Mouse (Mus musculus): ENCODE measurements around the gene Mtif3. TPM values are rescaled to one million over a fixed set of nuclear protein-coding genes. Genes with fewer than 3 reads are reported as not detected.

Gene Mtif3
- total and polyA plus RNA-seq, 2 experiments from 2014 or later = 11.7 to 21.1 TPM

GRCm38 (mm10) chr5:146905486-146906172 is 58.0 kb downstream of the Mtif3 start:
- peak; percentile 93 for DNase-seq (ENCODE audit: low spot score)
- H3K27ac ChIP-seq = no peak overlapping the region
- no peaks in the 10 kb centered on the region for H3K9me3 ChIP-seq (ENCODE audit: low read length)
- H3K9ac ChIP-seq (replicated peaks; ENCODE audit: low read length) = no peak overlapping the region
- ATAC-seq = peak; percentile 59
- TF ChIP-seq CTCF (IDR thresholded peaks at IDR 0.05; ENCODE audit: low read depth) = peak; percentile 92
- 28% methylated on average over 14 of the region's 14 CpGs for WGBS
- H3K4me1 ChIP-seq (ENCODE audit: insufficient read depth, low read length) = 0 out of 2 replicates have a peak, but pooled peaks cover 3% of the 10 kb centered on the region
- H3K4me3 ChIP-seq (ENCODE audit: low read length) = no peak overlapping the region
- no peaks in the 10 kb centered on the region for H3K36me3 ChIP-seq (ENCODE audit: insufficient read depth, low read length)
- H3K27me3 ChIP-seq (ENCODE audit: insufficient read depth, low read length) = no peaks in the 10 kb centered on the region
- H3K4me2 ChIP-seq (ENCODE audit: low read depth, low read length) = peak overlapping the region; percentile 40; the same call in 1 of the 2 replicates

- WGBS = 35% methylated on average over 8 of the region's 8 CpGs
- ATAC-seq = peak; percentile 79
- TF ChIP-seq CTCF (IDR thresholded peaks at IDR 0.05; ENCODE audit: low read depth) = peak; percentile 92
Observed at GRCm38 (mm10) chr5:146904404-146904803, 59.2 kb downstream of the Mtif3 start.

More at GRCm38 (mm10) chr5:146904404-146904803, 59.2 kb downstream of the Mtif3 start:
- Histone ChIP-seq H3K9ac (replicated peaks; ENCODE audit: low read length) (no peak overlapping the region), H3K36me3 (ENCODE audit: insufficient read depth, low read length) (no peaks in the 10 kb centered on the region), H3K27me3 (ENCODE audit: insufficient read depth, low read length) (no peaks in the 10 kb centered on the region), H3K4me3 (ENCODE audit: low read length) (no peak overlapping the region), H3K4me2 (ENCODE audit: low read depth, low read length) (no peak overlapping the region), H3K27ac (no peak overlapping the region), H3K4me1 (ENCODE audit: insufficient read depth, low read length) (0 out of 2 replicates have a peak, but pooled peaks cover 3% of the 10 kb centered on the region), H3K9me3 (ENCODE audit: low read length) (no peaks in the 10 kb centered on the region)
- DNase-seq (ENCODE audit: low spot score) = peak; percentile 92

Other genes starting within 250 kb of the Mtif3 start
- 15.5 and 20.7 TPM in 2 replicates for gene Usp12, start 168.8 kb downstream of the Mtif3 start, total RNA-seq (2014; rRNA removed)
- gene Usp12, start 168.8 kb downstream of the Mtif3 start, polyA plus RNA-seq (2015; fragmentation: Nextera tagmentation; extraction: Ambion mirVana) = 13.2 TPM in 2 replicates
- 148 and 151 TPM in 2 replicates for gene Rpl21, start 130.9 kb downstream of the Mtif3 start, total RNA-seq (2014; rRNA removed)
- 346 and 347 TPM in 2 replicates for gene Rpl21, start 130.9 kb downstream of the Mtif3 start, polyA plus RNA-seq (2015; fragmentation: Nextera tagmentation; extraction: Ambion mirVana)
- gene Rasl11a, start 118.7 kb downstream of the Mtif3 start, total RNA-seq (2014; rRNA removed) = 13.3 and 15.4 TPM in 2 replicates
- 13.2 and 13.9 TPM in 2 replicates for gene Rasl11a, start 118.7 kb downstream of the Mtif3 start, polyA plus RNA-seq (2015; fragmentation: Nextera tagmentation; extraction: Ambion mirVana)
- 53.3 and 71.5 TPM in 2 replicates for gene Gtf3a, start 15.1 kb downstream of the Mtif3 start, total RNA-seq (2014; rRNA removed)
- 94.0 and 96.6 TPM in 2 replicates for gene Gtf3a, start 15.1 kb downstream of the Mtif3 start, polyA plus RNA-seq (2015; fragmentation: Nextera tagmentation; extraction: Ambion mirVana)
- 7.4 and 9.7 TPM in 2 replicates for gene Lnx2, start 112.8 kb upstream of the Mtif3 start, total RNA-seq (2014; rRNA removed)
- 3.0 and 3.3 TPM in 2 replicates for gene Lnx2, start 112.8 kb upstream of the Mtif3 start, polyA plus RNA-seq (2015; fragmentation: Nextera tagmentation; extraction: Ambion mirVana)
- 53.7 and 55.0 TPM in 2 replicates for gene Polr1d, start 113.2 kb upstream of the Mtif3 start, total RNA-seq (2014; rRNA removed)
- gene Polr1d, start 113.2 kb upstream of the Mtif3 start, polyA plus RNA-seq (2015; fragmentation: Nextera tagmentation; extraction: Ambion mirVana) = 103 and 106 TPM in 2 replicates
- 5.7 and 6.1 TPM in 2 replicates for gene Gsx1, start 224.9 kb upstream of the Mtif3 start, total RNA-seq (2014; rRNA removed)
- gene Gsx1, start 224.9 kb upstream of the Mtif3 start, polyA plus RNA-seq (2015; fragmentation: Nextera tagmentation; extraction: Ambion mirVana) = 1.9 TPM in 2 replicates